Mouse (Mus musculus) bone marrow, adult 2 months (tissue): ENCODE measurements around the gene Ptpn4.

Experiments used
- CTCF ChIP-seq: fragments of 200-500 bp; IDR thresholded peaks from 2 replicates; pipeline ENCODE4 v1.5.1; 2011; ENCODE audit warnings: low read length, control low read depth; ENCODE audit not compliant: control insufficient read depth, insufficient read depth
- POLR2A ChIP-seq: fragments of 200-500 bp; IDR thresholded peaks from 2 replicates; pipeline ENCODE4 v1.6.1; 2011; ENCODE audit warnings: low read depth, mild to moderate bottlenecking, control low read depth, low read length, borderline replicate concordance; ENCODE audit not compliant: control insufficient read depth

- no peak for TF ChIP-seq CTCF
- no peak for TF ChIP-seq POLR2A
Measured at GRCm38 (mm10) chr1:119706471-119707217, 130.8 kb downstream of the Ptpn4 start.
